In genomic region chr19:24271326-24271725, GRCm38 (mm10) we compare ENCODE assay signal across 8 mouse cellular contexts. TPM values are rescaled to one million over a fixed set of nuclear protein-coding genes. Genes with fewer than 3 reads are reported as not detected.
A peak's percentile ranks its signal among the peaks of the same experiment; 100 is the strongest.
DNase-seq lines count a peak whose midpoint lies in the region; ATAC-seq and TF ChIP-seq lines count a peak whose summit lies in the region.

No protein-coding gene starts in this region.

- no peak overlapping the region for H3K27ac ChIP-seq in forebrain, embryonic 14.5 days (ENCODE audit: low read depth, low read length)
- peak overlapping the region; percentile 20; the same call in 1 of the 2 replicates for H3K27ac ChIP-seq in intestine, embryonic 14.5 days (ENCODE audit: low read depth)
- H3K27ac ChIP-seq in limb, embryonic 15.5 days = no peak overlapping the region

- no peak for TF ChIP-seq CTCF in Patski (IDR thresholded peaks at IDR 0.05)

- CTCF ChIA-PET in Patski (lab: Charles Lee) = interaction anchor here (0.9 to 2.1 kb wide), 6 partner anchors 9 to 408 kb away, joined by 3 to 7 read pairs (median 4); partner anchors contain the start of gene Fxn

- H3K4me2 ChIP-seq in forebrain, embryonic 14.5 days (ENCODE audit: low read length) = peak overlapping the region; percentile 12; the same call in 1 of the 2 replicates
- H3K4me2 ChIP-seq in intestine, embryonic 14.5 days (ENCODE audit: low read length) = peak overlapping the region; percentile 38
- H3K4me2 ChIP-seq in limb, embryonic 15.5 days = 0 out of 2 replicates have a peak overlapping the region, but pooled peaks have one; percentile 25

- no peaks in the 10 kb centered on the region for H3K9me3 ChIP-seq in forebrain, embryonic 14.5 days (replicated peaks; ENCODE audit: control insufficient read depth, low read length)
- H3K9me3 ChIP-seq in intestine, embryonic 14.5 days (ENCODE audit: control insufficient read depth, low read length) = no peaks in the 10 kb centered on the region
- H3K9me3 ChIP-seq in limb, embryonic 15.5 days = no peaks in the 10 kb centered on the region

- H3K9ac ChIP-seq in forebrain, embryonic 14.5 days (ENCODE audit: low read length) = no peak overlapping the region
- H3K9ac ChIP-seq in intestine, embryonic 14.5 days (ENCODE audit: low read length) = no peak overlapping the region
- no peak overlapping the region for H3K9ac ChIP-seq in limb, embryonic 15.5 days

- POLR2A ChIA-PET in Patski (lab: Charles Lee) = no interaction called here

- peaks cover 9% of the 10 kb centered on the region; the same call in 1 of the 2 replicates for H3K36me3 ChIP-seq in forebrain, embryonic 14.5 days (ENCODE audit: control insufficient read depth, insufficient read depth, low read length)
- peaks cover 15% of the 10 kb centered on the region; the same call in 1 of the 2 replicates for H3K36me3 ChIP-seq in intestine, embryonic 14.5 days (ENCODE audit: control insufficient read depth, insufficient read depth, low read length)
- H3K36me3 ChIP-seq in limb, embryonic 15.5 days = peaks cover 9% of the 10 kb centered on the region

- whole genome bisulfite sequencing in forebrain, embryonic 14.5 days = 41% methylated on average over 7 of the region's 7 CpGs
- 43% methylated on average over 7 of the region's 7 CpGs for WGBS in intestine, embryonic 14.5 days
- 53% methylated on average over 7 of the region's 7 CpGs for WGBS in limb, embryonic 15.5 days

- H3K4me3 ChIP-seq in forebrain, embryonic 14.5 days (ENCODE audit: low read depth, low read length) = no peak overlapping the region
- H3K4me3 ChIP-seq in intestine, embryonic 14.5 days (ENCODE audit: low read depth, low read length) = no peak overlapping the region
- peak overlapping the region; percentile 14; the same call in 1 of the 2 replicates for H3K4me3 ChIP-seq in limb, embryonic 15.5 days

- ATAC-seq in Patski = peak; percentile 41
- peak; percentile 57 for ATAC-seq in forebrain, embryonic 14.5 days
- peak; percentile 80 for ATAC-seq in intestine, embryonic 14.5 days (replicated peaks; ENCODE audit: low FRiP score, low TSS enrichment, low read depth)
- peak; percentile 59; the same call in 1 of the 2 replicates for ATAC-seq in limb, embryonic 15.5 days (ENCODE audit: insufficient number of reproducible peaks, low FRiP score, low TSS enrichment, low read depth)
- no peak for ATAC-seq in monocyte, adult 5-6 weeks (replicated peaks; ENCODE audit: insufficient number of reproducible peaks, low FRiP score, low TSS enrichment, poor library complexity, severe bottlenecking)

- DNase-seq in 416B (ENCODE audit: low read depth) (peak; percentile 30), Patski (ENCODE audit: low read depth, low spot score) (no peak)
- no peak for DNase-seq in forebrain, embryonic 14.5 days (ENCODE audit: low spot score)
- peak; percentile 62 for DNase-seq in intestine, embryonic 14.5 days (ENCODE audit: low spot score)
- peak; percentile 31 for DNase-seq in neural tube, embryonic 10.5 days (ENCODE audit: extremely low spot score, low spot score)
- DNase-seq in T-cell, adult 2 months (ENCODE audit: low spot score) = no peak

- in situ Hi-C loops in Patski (cut with MboI; ENCODE audit: low pct_unique_long_range_greater_than_20kb) = loop anchor here (5.0 to 10.0 kb wide), 3 partner anchors 119 to 414 kb away; no protein-coding TSS in a partner anchor

- peaks cover 15% of the 10 kb centered on the region for H3K4me1 ChIP-seq in forebrain, embryonic 14.5 days (ENCODE audit: control insufficient read depth, insufficient read depth, low read length)
- H3K4me1 ChIP-seq in intestine, embryonic 14.5 days (replicated peaks; ENCODE audit: control insufficient read depth, insufficient read depth, low read length) = 0 out of 2 replicates have a peak, but pooled peaks cover 5% of the 10 kb centered on the region
- H3K4me1 ChIP-seq in limb, embryonic 15.5 days = no peaks in the 10 kb centered on the region

- H3K27me3 ChIP-seq in Patski = no peaks in the 10 kb centered on the region
- H3K27me3 ChIP-seq in forebrain, embryonic 14.5 days (replicated peaks; ENCODE audit: control insufficient read depth, insufficient read depth, low read length) = no peaks in the 10 kb centered on the region
- no peaks in the 10 kb centered on the region for H3K27me3 ChIP-seq in intestine, embryonic 14.5 days (replicated peaks; ENCODE audit: control insufficient read depth, insufficient read depth, low read length)
- no peaks in the 10 kb centered on the region for H3K27me3 ChIP-seq in limb, embryonic 15.5 days

RNA-seq across cellular contexts. Expression of gene Fxn, which starts 9.1 kb away (rescaled TPM):
- 20.9 TPM for polyA plus RNA-seq in Patski (2021)
- polyA plus RNA-seq in forebrain, embryonic 14.5 days (2014; fragmentation: Nextera tagmentation; extraction: Ambion mirVana) = 40.5 and 47.9 TPM in 2 replicates
- polyA plus RNA-seq in intestine, embryonic 14.5 days (2014; fragmentation: Nextera tagmentation; extraction: Ambion mirVana) = 46.5 and 51.9 TPM in 2 replicates
- 36.0 and 38.6 TPM in 2 replicates for polyA plus RNA-seq in limb, embryonic 15.5 days (2015; fragmentation: Nextera tagmentation; extraction: Ambion mirVana)
- 1.2 to 7.1 TPM (median 4.4 TPM) in 3 replicates for total RNA-seq in monocyte, adult 5-6 weeks (2017)

RNA-seq across cellular contexts. Expression of gene Tjp2, which starts 46.5 kb away (rescaled TPM):
- 43.3 TPM for polyA plus RNA-seq in Patski (2021)
- 9.0 and 11.6 TPM in 2 replicates for polyA plus RNA-seq in forebrain, embryonic 14.5 days (2014; fragmentation: Nextera tagmentation; extraction: Ambion mirVana)
- 38.0 and 41.9 TPM in 2 replicates for polyA plus RNA-seq in intestine, embryonic 14.5 days (2014; fragmentation: Nextera tagmentation; extraction: Ambion mirVana)
- polyA plus RNA-seq in limb, embryonic 15.5 days (2015; fragmentation: Nextera tagmentation; extraction: Ambion mirVana) = 17.2 and 20.6 TPM in 2 replicates
- total RNA-seq in monocyte, adult 5-6 weeks (2017) = 6.8 to 17.4 TPM (median 7.0 TPM) in 3 replicates

Comparison
In these comparisons a context has a peak if more than half of its experiments do, and no peak if none do; other contexts are left out.
1. DNase-seq: peak in 416B (single experiment), intestine, embryonic 14.5 days (single experiment) and neural tube, embryonic 10.5 days (single experiment); none in Patski (single experiment), forebrain, embryonic 14.5 days (single experiment) and T-cell, adult 2 months (single experiment).
2. Peak in every context shown above with its lines, with median percentiles within 50 percentile points of each other: H3K4me2 ChIP-seq.